Mouse (Mus musculus) embryonic facial prominence, embryonic 14.5 days (tissue): ENCODE results near the gene Hes3. TPM values are rescaled to one million over a fixed set of nuclear protein-coding genes. Genes with fewer than 3 reads are reported as not detected.
A peak's percentile ranks its signal among the peaks of the same experiment; 100 is the strongest.

Experiments used
- ATAC-seq: fragments of 200-750 bp; cut with Nextera tagmentation; 2 replicates; pipeline ENCODE4 v1.8.0; 2017; ENCODE audit warnings: low read depth, moderate number of reproducible peaks, moderate TSS enrichment
- DNase-seq: peaks from one replicate; pipeline ENCODE4 v3.0.0-alpha.2; 2015; ENCODE audit warnings: low spot score
- H3K27ac ChIP-seq: fragments of 300-500 bp; sonication (generic); replicated peaks from 2 replicates; pipeline ENCODE4 v1.5.1; 2014; ENCODE audit warnings: low read depth, mild to moderate bottlenecking, low read length, moderate library complexity
- H3K27me3 ChIP-seq: fragments of 300-500 bp; sonication (generic); replicated peaks from 2 replicates; pipeline ENCODE4 v1.6.1; 2014; ENCODE audit warnings: low read length; ENCODE audit not compliant: control insufficient read depth, insufficient read depth
- H3K36me3 ChIP-seq: fragments of 300-500 bp; sonication (generic); 2 replicates; pipeline ENCODE4 v1.6.1; 2014; ENCODE audit warnings: low read length, mixed read lengths; ENCODE audit not compliant: control insufficient read depth, insufficient read depth
- H3K4me1 ChIP-seq: fragments of 300-500 bp; sonication (generic); 2 replicates; pipeline ENCODE4 v1.6.1; 2014; ENCODE audit warnings: antibody characterized with exemption, low read length; ENCODE audit not compliant: control insufficient read depth, insufficient read depth
- H3K4me2 ChIP-seq: fragments of 300-500 bp; sonication (generic); 2 replicates; pipeline ENCODE4 v1.6.1; 2014; ENCODE audit warnings: low read depth, mild to moderate bottlenecking, low read length, moderate library complexity, mixed read lengths
- H3K4me3 ChIP-seq: fragments of 300-500 bp; sonication (generic); 2 replicates; pipeline ENCODE4 v1.5.1; 2014; ENCODE audit warnings: low read depth, mild to moderate bottlenecking, low read length
- H3K9ac ChIP-seq: fragments of 300-500 bp; sonication (generic); 2 replicates; pipeline ENCODE4 v1.6.1; 2014; ENCODE audit warnings: low read depth, mild to moderate bottlenecking, low read length, moderate library complexity, mixed read lengths
- H3K9me3 ChIP-seq: fragments of 300-500 bp; sonication (generic); 2 replicates; pipeline ENCODE4 v1.6.1; 2016; ENCODE audit warnings: low read length; ENCODE audit not compliant: control insufficient read depth
- WGBS: fragments of 180-500 bp; shearing (Covaris S2); extraction: QIAGEN DNeasy Blood & Tissue Kit; methylation state at CpG from one replicate; pipeline ENCODE4 v1.1.7; 2014; 5-methylcytosine and 5-hydroxymethylcytosine counted together
- polyA plus RNA-seq: library from polyadenylated mRNA; unstranded; fragments of >200 nt; fragmentation: Nextera tagmentation; extraction: Ambion mirVana; gene quantifications from 2 replicates; pipeline ENCODE4 v1.2.1, GENCODE M21; 2014

Hes3 gene
- polyA plus RNA-seq, 1 experiment from 2014 or later: not detected

DNA sequence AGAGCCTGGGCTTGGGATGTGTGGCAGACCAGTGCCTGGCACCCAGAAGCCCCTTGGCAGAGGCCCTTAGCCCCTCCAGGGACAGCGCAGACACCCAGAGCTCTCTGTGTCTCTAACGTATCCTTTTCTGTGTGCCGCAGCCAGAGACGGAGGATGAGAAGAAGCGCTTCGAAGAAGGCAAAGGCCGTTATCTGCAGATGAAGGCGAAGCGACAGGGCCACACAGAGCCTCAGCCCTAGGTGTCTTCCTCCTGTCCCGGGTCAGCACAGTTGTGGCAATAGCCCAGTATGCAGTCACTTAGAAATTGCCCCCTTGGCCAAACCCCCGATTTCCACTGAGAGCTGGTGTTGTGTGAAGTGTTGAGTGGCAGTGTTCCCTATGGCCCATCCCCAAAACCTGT is 20.1 kb downstream of the Hes3 start:
- no peaks in the 10 kb centered on the region for H3K9me3 ChIP-seq
- H3K27ac ChIP-seq: peak overlapping the region; percentile 87
- H3K36me3 ChIP-seq: no peaks in the 10 kb centered on the region
- no peak overlapping the region for H3K4me3 ChIP-seq
- ATAC-seq (no peak), DNase-seq (no peak)
- no peak overlapping the region for H3K4me2 ChIP-seq
- peaks cover 8% of the 10 kb centered on the region; the same call in 1 of the 2 replicates for H3K27me3 ChIP-seq
- peaks cover 24% of the 10 kb centered on the region for H3K4me1 ChIP-seq
- no peak overlapping the region for H3K9ac ChIP-seq
- WGBS: 83% methylated on average over 11 of the region's 11 CpGs

DNA sequence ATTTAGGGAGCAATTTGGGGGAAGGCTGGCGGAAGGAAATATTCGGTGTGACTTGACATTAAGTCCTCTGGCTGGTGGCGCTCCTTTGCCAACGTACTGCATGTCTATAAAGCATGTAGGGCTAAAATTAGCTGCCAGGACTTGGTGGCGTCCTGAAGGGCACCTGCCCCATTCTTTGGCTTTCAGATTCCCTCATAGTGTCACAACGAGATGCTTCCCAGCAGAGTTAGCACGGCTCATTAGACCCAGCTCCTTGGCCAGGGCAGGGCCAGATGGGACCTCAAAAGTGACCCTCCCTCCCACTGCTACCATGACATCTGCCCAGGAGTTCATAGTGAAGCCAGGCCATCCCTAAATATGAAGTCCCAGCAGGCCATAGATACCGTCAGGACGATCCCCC is 20.9 kb downstream of the Hes3 start:
- WGBS: 77% methylated on average over 9 of the region's 9 CpGs
- Histone ChIP-seq H3K27ac (no peak overlapping the region), H3K9me3 (no peaks in the 10 kb centered on the region), H3K4me2 (no peak overlapping the region), H3K27me3 (peaks cover under 1% of the 10 kb centered on the region; the same call in 1 of the 2 replicates), H3K4me3 (no peak overlapping the region), H3K4me1 (peaks cover 24% of the 10 kb centered on the region), H3K36me3 (no peaks in the 10 kb centered on the region), H3K9ac (no peak overlapping the region)
- ATAC-seq: no peak
- DNase-seq: no peak

DNA sequence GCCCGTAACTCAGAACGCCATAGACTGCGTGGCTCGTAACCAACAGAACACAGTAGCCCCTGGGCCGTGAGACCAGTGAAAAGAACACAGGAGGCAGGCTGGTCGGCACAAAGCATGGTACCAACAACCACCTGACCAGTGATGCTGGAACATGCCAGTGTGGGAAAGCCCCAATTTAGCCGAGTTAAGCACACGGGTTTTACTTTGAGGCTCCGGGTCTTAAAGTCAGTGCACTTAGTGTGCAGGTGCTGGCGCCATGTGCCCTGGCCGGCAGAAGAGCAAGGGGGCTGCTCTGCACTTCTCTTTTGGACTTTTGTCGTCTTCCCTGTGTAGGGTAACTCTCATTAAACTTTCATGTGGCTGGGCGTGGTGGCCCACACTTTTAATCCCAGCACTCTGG is 21.5 kb downstream of the Hes3 start:
- ATAC-seq (no peak), DNase-seq (no peak)
- Histone ChIP-seq H3K4me2 (no peak overlapping the region), H3K9me3 (no peaks in the 10 kb centered on the region), H3K4me3 (no peak overlapping the region), H3K27ac (no peak overlapping the region), H3K27me3 (no peaks in the 10 kb centered on the region; the same call in 1 of the 2 replicates), H3K4me1 (peaks cover 21% of the 10 kb centered on the region), H3K9ac (no peak overlapping the region), H3K36me3 (no peaks in the 10 kb centered on the region)
- WGBS: 86% methylated on average over 13 of the region's 13 CpGs

DNA sequence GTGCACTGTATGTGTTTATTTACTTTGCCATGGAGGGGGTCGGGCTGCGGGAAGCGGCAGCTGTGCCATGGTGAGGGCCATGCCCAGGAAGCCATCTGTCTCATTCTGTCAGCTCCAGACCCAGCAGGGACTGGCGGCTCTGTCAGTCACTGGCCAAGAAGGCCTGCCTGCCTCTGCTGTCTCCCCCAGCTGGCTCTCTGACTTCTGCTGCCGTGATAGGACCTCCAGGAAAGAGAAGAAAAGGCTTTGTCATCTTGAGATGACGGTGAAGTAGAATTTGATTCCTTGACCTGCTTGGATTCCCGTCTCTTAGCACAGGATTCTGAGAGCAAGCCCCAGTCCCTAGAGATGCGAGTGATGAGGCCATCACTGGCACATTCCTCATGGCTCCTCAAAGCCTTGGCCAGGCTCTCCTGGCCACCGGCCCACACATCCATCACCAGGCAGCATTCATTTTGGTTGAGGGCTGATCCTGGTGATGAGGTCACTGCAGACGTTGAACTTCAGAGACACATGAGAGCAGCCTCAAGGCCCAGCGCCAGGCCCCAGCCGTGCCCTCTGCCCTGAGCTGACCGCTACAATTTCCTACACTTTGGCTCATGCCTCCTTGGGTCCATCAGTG is 23.6 kb downstream of the Hes3 start:
- Histone ChIP-seq H3K27ac (no peak overlapping the region), H3K4me1 (peaks cover 25% of the 10 kb centered on the region), H3K36me3 (no peaks in the 10 kb centered on the region), H3K27me3 (no peaks in the 10 kb centered on the region), H3K9ac (no peak overlapping the region), H3K4me2 (no peak overlapping the region), H3K9me3 (no peaks in the 10 kb centered on the region), H3K4me3 (no peak overlapping the region)
- 67% methylated on average over 13 of the region's 13 CpGs for WGBS
- DNase-seq: peak; percentile 42
- ATAC-seq: no peak

DNA sequence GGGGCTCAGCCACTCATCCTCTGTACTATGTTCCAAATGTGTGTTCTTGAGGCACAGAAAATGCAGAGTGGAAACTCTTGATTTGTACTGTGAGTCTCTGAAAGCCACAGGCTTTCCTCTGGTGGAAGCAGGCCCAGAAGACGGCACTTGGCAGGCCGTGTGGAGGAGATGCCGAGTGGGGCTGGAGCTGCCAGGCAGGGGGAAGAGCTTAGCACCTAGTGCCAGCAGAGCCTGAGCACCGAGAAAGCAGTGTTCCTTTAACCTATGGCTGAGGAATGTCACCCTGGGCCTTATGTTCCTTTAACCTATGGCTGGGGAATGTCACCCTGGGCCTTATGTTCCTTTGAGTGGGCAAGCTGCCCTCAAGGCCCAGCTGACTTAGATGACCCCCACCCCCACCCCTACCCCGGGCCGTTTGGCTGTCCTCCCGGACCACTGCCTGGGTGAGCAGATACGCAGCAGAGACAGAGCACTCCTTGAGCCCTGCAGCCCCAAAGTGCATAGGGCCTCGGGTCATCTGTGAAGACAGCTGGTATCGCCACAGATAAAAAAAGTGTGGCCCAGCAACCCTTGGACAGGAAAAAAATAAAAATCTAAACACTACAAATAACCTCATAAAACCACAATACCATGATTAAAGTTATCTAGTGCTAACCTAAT is 25.1 kb downstream of the Hes3 start:
- no peaks in the 10 kb centered on the region for H3K27me3 ChIP-seq
- H3K4me3 ChIP-seq: no peak overlapping the region
- 52% methylated on average over 10 of the region's 10 CpGs for WGBS
- peaks cover 18% of the 10 kb centered on the region for H3K4me1 ChIP-seq
- DNase-seq (peak; percentile 39), ATAC-seq (no peak)
- H3K27ac ChIP-seq: peak overlapping the region; percentile 35
- no peak overlapping the region for H3K4me2 ChIP-seq
- no peaks in the 10 kb centered on the region for H3K9me3 ChIP-seq
- H3K9ac ChIP-seq: no peak overlapping the region
- H3K36me3 ChIP-seq: no peaks in the 10 kb centered on the region

DNA sequence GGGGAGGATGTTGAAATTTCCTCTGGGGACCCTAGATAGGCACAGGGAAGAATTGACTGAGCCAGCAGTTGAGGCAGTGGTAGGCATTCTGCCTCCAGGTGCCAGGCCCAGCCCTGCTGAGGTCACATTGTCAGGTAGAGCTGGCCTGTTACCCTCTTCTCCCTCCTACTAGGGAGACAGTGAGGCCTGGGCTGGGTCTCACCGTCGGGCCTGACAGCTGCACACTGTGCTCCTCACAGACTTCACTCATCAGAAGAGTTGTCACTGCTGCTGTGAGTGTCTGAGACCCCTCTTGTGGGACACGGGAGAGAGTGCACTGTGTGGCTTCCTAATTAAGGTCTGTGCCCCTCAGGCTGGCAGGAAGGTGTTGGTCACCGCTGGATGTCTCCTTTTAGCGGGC is 25.7 kb downstream of the Hes3 start:
- no peak for ATAC-seq
- H3K36me3 ChIP-seq: no peaks in the 10 kb centered on the region
- H3K4me3 ChIP-seq: no peak overlapping the region
- no peak overlapping the region for H3K9ac ChIP-seq
- peak overlapping the region; percentile 35 for H3K27ac ChIP-seq
- peaks cover 18% of the 10 kb centered on the region for H3K4me1 ChIP-seq
- H3K27me3 ChIP-seq: no peaks in the 10 kb centered on the region
- H3K9me3 ChIP-seq: no peaks in the 10 kb centered on the region
- no peak overlapping the region for H3K4me2 ChIP-seq
- 57% methylated on average over 5 of the region's 5 CpGs for WGBS
- no peak for DNase-seq

DNA sequence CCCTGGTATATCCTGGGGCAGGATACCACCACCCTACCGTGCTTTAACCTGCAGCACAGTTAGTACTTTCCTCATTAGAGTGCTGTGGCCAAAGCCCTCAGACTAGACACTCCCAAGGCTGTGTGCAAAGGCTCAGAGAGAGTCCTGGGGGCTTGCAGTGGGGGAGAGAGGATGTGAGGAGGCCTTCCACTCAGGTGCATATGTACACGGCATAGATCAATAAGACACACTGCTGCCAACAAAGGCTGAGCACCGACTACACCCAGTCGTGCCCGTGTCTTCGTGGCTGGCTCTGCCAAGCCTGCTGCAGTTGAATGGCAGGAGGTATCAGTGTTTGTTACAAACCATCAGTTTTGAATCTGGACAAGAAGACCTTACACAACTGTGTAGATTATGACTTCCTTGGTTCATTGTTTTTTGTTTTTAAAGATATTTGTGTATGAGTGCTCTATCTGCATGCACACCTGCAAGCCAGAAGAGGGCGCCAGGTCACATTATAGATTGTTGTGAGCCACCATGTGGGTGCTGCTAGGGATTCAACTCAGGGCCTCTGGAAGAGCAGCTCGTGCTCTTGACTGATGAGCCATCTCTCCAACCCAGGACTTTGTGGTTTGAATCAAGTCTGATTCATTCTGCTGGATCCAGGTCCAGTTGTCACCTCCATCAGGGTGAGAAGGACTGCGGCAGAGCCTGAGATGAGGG is 26.4 kb downstream of the Hes3 start:
- Histone ChIP-seq H3K9me3 (no peaks in the 10 kb centered on the region), H3K9ac (no peak overlapping the region), H3K4me1 (peaks cover 18% of the 10 kb centered on the region), H3K4me2 (no peak overlapping the region), H3K27me3 (no peaks in the 10 kb centered on the region), H3K36me3 (no peaks in the 10 kb centered on the region), H3K27ac (no peak overlapping the region), H3K4me3 (no peak overlapping the region)
- WGBS: 89% methylated on average over 9 of the region's 9 CpGs
- no peak for ATAC-seq
- DNase-seq: no peak

DNA sequence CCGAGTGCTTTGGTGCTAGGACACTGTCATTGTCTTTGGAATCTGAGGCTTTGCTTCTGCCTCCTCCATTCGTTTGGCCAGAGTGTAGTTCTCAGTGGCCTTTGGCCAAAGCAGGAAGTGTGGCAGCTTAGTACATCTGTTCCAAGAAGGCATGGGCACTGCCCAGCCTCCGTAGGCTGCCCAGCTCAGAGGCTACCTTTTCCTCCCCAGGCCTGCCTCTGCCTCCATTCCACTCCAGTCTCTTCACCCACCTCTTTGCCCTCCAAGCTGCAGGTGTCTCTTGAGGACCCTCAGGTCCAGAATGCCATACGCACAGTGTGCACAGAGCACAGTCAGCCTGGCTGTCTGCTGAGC is 27.3 kb downstream of the Hes3 start:
- Histone ChIP-seq H3K9ac (no peak overlapping the region), H3K9me3 (no peaks in the 10 kb centered on the region), H3K36me3 (no peaks in the 10 kb centered on the region), H3K4me3 (no peak overlapping the region), H3K4me2 (no peak overlapping the region), H3K4me1 (peaks cover 18% of the 10 kb centered on the region), H3K27me3 (no peaks in the 10 kb centered on the region), H3K27ac (no peak overlapping the region)
- 47% methylated on average over 4 of the region's 4 CpGs for WGBS
- no peak for ATAC-seq
- no peak for DNase-seq
